Mouse (Mus musculus): ENCODE results near the gene Serpinb13.
A peak's percentile ranks its signal among the peaks of the same experiment; 100 is the strongest.
"Not testable (repeated sequence)": the region's sequence is repeated elsewhere in the genome, so short reads cannot be mapped to it uniquely, and the experiment has no call there.

The Serpinb13 gene

GRCm38 (mm10) chr1:106980684-106981083 is at the start of gene Serpinb13:
Serpinb13 (plus strand) TSS chr1:106980984.
- DNase-seq (ENCODE audit: low spot score in 2 of 2) = no peak

GRCm38 (mm10) chr1:106931954-106932353 is 48.8 kb upstream of the Serpinb13 start:
- DNase-seq (ENCODE audit: low spot score in 2 of 2) = no peak

DNA sequence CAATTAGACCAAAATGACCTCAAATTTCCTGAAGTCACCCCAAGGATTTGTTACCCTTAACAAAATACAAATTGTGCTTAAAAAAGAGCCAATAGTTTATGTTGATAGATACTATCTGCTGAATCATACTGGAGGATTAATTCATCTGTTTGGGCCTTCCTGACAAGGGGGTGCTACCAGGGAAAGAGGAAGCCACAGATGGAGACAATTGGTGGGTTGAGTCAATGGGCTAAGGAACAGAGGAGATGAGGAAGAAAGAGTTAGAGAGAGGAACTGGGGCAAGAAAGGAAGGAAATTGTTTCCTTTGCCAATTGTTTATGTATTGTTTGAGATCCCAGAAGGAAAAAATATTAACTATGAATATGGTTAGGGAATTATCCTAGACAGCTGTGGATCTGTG is 47.1 kb upstream of the Serpinb13 start:
- no peak for DNase-seq (ENCODE audit: low spot score in 2 of 2)

DNA sequence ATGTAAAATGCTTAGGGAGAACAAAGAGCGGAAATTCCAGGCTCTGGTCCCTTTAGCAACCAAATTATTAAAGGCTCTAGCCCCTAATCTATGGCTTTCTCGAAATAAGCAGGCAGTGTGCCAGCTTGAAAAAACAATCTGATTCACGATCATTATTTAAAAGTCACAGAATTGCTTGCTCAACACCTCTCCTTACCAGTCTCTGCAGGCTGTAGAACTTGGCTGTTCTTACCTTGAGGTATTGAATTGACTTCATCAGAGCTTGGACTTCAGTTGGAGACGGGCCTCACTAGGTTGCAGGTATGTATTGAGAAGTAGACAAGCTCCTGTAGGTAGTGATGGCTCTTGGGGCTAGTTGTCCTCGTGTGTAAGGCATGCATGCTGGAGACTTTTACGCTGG is 46.5 kb upstream of the Serpinb13 start, which contains the start of gene Serpinb12:
Gene Serpinb12 (plus strand): TSS at position 185 of the 400 bp plus-strand sequence.
- DNase-seq (ENCODE audit: low spot score in 2 of 2) = no peak

DNA sequence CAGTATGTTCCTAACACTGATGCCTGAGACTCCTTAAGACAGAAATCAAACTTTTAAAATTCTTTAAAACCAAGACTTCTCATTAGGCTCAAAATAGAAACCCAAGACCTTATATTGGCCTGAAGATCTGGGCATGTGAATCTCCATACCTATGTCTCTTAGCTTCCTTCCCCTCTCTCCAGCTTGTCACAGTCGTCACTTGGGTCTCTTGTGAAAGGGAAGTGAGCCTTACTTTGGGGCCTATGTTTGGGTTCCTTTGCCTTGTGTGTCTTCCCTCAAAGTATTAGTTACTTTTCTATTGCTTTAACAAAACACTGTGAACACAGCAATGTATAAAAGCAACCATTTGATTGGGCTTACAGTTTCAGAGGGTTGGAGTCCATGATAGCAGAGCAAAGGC is 33.6 kb upstream of the Serpinb13 start:
- DNase-seq (ENCODE audit: low spot score in 2 of 2) = no peak

DNA sequence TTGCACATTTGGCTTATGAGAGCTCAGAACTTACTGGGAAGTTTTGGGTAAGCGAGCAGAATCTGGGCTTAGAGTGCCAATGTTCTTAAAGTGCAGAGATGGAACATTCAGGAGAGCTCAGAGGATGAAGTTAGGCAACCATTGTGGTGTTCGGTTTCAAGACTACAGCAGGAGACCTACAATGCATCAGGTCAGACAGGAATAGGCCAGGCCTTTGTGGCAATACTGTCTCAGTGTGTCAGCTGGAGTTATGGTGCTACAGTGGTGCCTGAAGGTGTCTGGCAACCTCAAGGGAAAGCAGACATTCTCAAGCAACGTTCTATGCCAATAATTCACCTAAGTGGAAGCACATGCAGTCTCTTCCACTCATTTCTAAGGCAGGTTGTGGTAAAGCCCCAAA is 20.8 kb upstream of the Serpinb13 start:
- no peak for DNase-seq (ENCODE audit: low spot score in 2 of 2)

- DNase-seq (ENCODE audit: low spot score in 2 of 2) = peak in 1 of 2 experiments; percentile 21
Measured at GRCm38 (mm10) chr1:106961023-106961422, 19.8 kb upstream of the Serpinb13 start.

GRCm38 (mm10) chr1:106983092-106983491 is 2.3 kb downstream of the Serpinb13 start:
- no peak for DNase-seq (ENCODE audit: low spot score in 2 of 2)

GRCm38 (mm10) chr1:106983865-106984264 is 3.1 kb downstream of the Serpinb13 start:
- DNase-seq (ENCODE audit: low spot score in 2 of 2) = no peak

GRCm38 (mm10) chr1:107000424-107000823 is 19.6 kb downstream of the Serpinb13 start:
- no peak for DNase-seq (ENCODE audit: low spot score in 2 of 2)

DNA sequence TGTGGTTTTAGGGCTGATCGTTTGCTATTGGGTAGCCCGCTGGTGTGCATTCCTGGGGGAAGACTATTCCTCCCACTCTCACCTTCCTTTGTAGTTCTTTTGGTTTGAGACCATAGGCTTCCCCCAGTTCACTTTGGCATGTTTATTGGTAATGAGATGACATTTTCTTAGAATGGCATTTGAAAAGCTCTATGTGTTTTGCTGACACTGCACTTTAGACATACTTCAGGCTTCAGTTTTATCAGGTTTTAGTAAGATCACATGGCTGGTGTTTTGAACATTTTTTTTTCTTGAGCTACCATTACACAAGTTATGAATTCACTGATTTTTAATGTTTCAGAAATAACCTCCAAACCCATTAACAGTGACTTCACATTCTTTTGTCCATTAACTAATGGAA is 21.0 kb downstream of the Serpinb13 start:
- DNase-seq (ENCODE audit: low spot score in 2 of 2) = no peak

DNA sequence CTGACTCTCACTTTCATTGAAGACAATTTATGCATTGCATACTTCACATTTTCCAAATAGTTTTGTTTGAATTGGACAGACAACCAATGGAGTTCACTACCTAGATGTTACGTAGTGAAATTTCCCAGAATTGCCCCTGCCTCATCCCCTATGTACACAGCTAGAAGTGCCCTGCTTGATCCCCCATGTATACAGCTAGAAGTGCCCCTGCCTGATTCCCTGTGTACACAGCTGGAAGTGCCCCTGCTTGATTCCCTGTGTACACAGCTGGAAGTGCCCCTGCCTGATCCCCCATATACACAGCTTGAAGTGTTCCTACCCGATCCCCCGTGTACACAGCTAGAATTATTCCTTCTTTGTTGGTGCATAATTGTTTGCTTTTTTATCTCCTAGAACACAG is 25.5 kb downstream of the Serpinb13 start:
- DNase-seq (ENCODE audit: low spot score in 2 of 2) = no peak

DNA sequence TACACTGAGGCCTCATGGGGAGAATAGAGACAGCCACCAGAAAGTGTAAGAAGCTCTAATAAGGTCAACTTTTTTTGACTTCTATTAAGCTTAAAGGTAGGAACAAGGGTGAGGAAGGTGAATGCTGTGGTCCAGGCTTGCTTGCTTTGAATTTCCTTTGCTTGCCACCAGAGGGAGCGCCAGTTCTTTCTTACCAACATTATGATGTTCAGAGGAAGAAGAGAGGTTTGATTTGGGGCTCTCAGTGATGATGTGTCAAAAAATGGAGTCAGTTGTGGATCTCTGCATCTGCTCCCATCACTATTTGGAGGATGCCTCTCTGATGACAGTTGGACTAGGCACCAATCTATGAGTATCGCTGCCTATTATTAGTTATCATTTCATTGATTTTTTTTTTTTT is 33.7 kb downstream of the Serpinb13 start:
- peak in 1 of 2 experiments; percentile 30 for DNase-seq (ENCODE audit: low spot score in 2 of 2)

GRCm38 (mm10) chr1:107015210-107015609 is 34.4 kb downstream of the Serpinb13 start:
- DNase-seq (ENCODE audit: low spot score in 2 of 2) = no peak

- no peak for DNase-seq (ENCODE audit: low spot score in 2 of 2)
Measured at GRCm38 (mm10) chr1:107025886-107026285, 45.1 kb downstream of the Serpinb13 start.

GRCm38 (mm10) chr1:107034236-107034635 is 53.5 kb downstream of the Serpinb13 start:
- not testable (repeated sequence) for DNase-seq (ENCODE audit: low spot score in 2 of 2)

Measured in cerebellum, postnatal 4 days (tissue).